Mouse (Mus musculus) limb, embryonic 15.5 days (tissue): ENCODE results near the gene Fblim1. TPM values are rescaled to one million over a fixed set of nuclear protein-coding genes. Genes with fewer than 3 reads are reported as not detected.

ENCODE experiments used
- ATAC-seq: fragments of 200-750 bp; cut with Nextera tagmentation; 2 replicates; pipeline ENCODE4 v1.8.0; 2017; ENCODE audit warnings: low read depth, moderate TSS enrichment; ENCODE audit not compliant: insufficient number of reproducible peaks, low FRiP score, low TSS enrichment
- H3K27ac ChIP-seq: fragments of 300-500 bp; sonication (generic); 2 replicates; pipeline ENCODE4 v1.5.1; 2015; ENCODE audit warnings: moderate library complexity, mild to moderate bottlenecking, inconsistent platforms
- H3K27me3 ChIP-seq: fragments of 300-500 bp; sonication (generic); 2 replicates; pipeline ENCODE4 v1.6.1; 2015; ENCODE audit warnings: inconsistent platforms
- H3K36me3 ChIP-seq: fragments of 300-500 bp; sonication (generic); 2 replicates; pipeline ENCODE4 v1.6.1; 2015; ENCODE audit warnings: inconsistent platforms
- H3K4me1 ChIP-seq: fragments of 300-500 bp; sonication (generic); 2 replicates; pipeline ENCODE4 v1.6.1; 2015; ENCODE audit warnings: inconsistent platforms
- H3K4me2 ChIP-seq: fragments of 300-500 bp; sonication (generic); 2 replicates; pipeline ENCODE4 v1.6.1; 2015; ENCODE audit warnings: mild to moderate bottlenecking, inconsistent platforms
- H3K4me3 ChIP-seq: fragments of 300-500 bp; sonication (generic); 2 replicates; pipeline ENCODE4 v1.5.1; 2015; ENCODE audit warnings: mild to moderate bottlenecking, inconsistent platforms
- H3K9ac ChIP-seq: fragments of 300-500 bp; sonication (generic); 2 replicates; pipeline ENCODE4 v1.6.1; 2015; ENCODE audit warnings: inconsistent platforms
- H3K9me3 ChIP-seq: fragments of 300-500 bp; sonication (generic); 2 replicates; pipeline ENCODE4 v1.6.1; 2016; ENCODE audit warnings: inconsistent platforms
- WGBS: fragments of 180-500 bp; shearing (Covaris S2); methylation state at CpG from one replicate; pipeline ENCODE4 v1.1.7; 2015; 5-methylcytosine and 5-hydroxymethylcytosine counted together
- polyA plus RNA-seq: library from polyadenylated mRNA; unstranded; fragments of >200 nt; fragmentation: Nextera tagmentation; extraction: Ambion mirVana; gene quantifications from 2 replicates; pipeline ENCODE4 v1.2.1, GENCODE M21; 2015

Gene Fblim1
- polyA plus RNA-seq, 1 experiment from 2014 or later = 29.3 TPM

GRCm38 (mm10) chr4:141609538-141609937 is 3.6 kb upstream of the Fblim1 start:
- H3K27me3 ChIP-seq = no peaks in the 10 kb centered on the region
- H3K4me1 ChIP-seq = peaks cover 13% of the 10 kb centered on the region
- H3K4me3 ChIP-seq = no peak overlapping the region
- WGBS = 51% methylated on average over 6 of the region's 6 CpGs
- no peaks in the 10 kb centered on the region for H3K9me3 ChIP-seq
- ATAC-seq = no peak
- no peaks in the 10 kb centered on the region for H3K36me3 ChIP-seq
- no peak overlapping the region for H3K4me2 ChIP-seq
- peak overlapping the region; percentile 35; the same call in 1 of the 2 replicates for H3K27ac ChIP-seq
- no peak overlapping the region for H3K9ac ChIP-seq

GRCm38 (mm10) chr4:141605421-141605820 is 475 bp downstream of the Fblim1 start:
- H3K27ac ChIP-seq = no peak overlapping the region
- no peaks in the 10 kb centered on the region for H3K27me3 ChIP-seq
- H3K4me2 ChIP-seq = no peak overlapping the region
- no peaks in the 10 kb centered on the region for H3K36me3 ChIP-seq
- peaks cover 23% of the 10 kb centered on the region for H3K4me1 ChIP-seq
- 83% methylated on average over 5 of the region's 5 CpGs for WGBS
- no peak overlapping the region for H3K9ac ChIP-seq
- ATAC-seq = no peak
- H3K4me3 ChIP-seq = no peak overlapping the region
- no peaks in the 10 kb centered on the region for H3K9me3 ChIP-seq

- no peak overlapping the region for H3K4me2 ChIP-seq
- H3K9me3 ChIP-seq = no peaks in the 10 kb centered on the region
- no peak overlapping the region for H3K4me3 ChIP-seq
- peaks cover 24% of the 10 kb centered on the region for H3K4me1 ChIP-seq
- WGBS = 36% methylated on average over 8 of the region's 8 CpGs
- H3K9ac ChIP-seq = no peak overlapping the region
- no peak for ATAC-seq
- no peaks in the 10 kb centered on the region for H3K36me3 ChIP-seq
- no peaks in the 10 kb centered on the region for H3K27me3 ChIP-seq
- peak overlapping the region; percentile 12; the same call in 1 of the 2 replicates for H3K27ac ChIP-seq
Measured at GRCm38 (mm10) chr4:141604493-141604892, 1.4 kb downstream of the Fblim1 start.

GRCm38 (mm10) chr4:141603921-141604320 is 2.0 kb downstream of the Fblim1 start:
- no peaks in the 10 kb centered on the region for H3K27me3 ChIP-seq
- 61% methylated on average over 4 of the region's 4 CpGs for WGBS
- H3K4me2 ChIP-seq = no peak overlapping the region
- no peaks in the 10 kb centered on the region for H3K9me3 ChIP-seq
- no peak overlapping the region for H3K4me3 ChIP-seq
- H3K27ac ChIP-seq = no peak overlapping the region
- H3K4me1 ChIP-seq = peaks cover 29% of the 10 kb centered on the region
- no peaks in the 10 kb centered on the region for H3K36me3 ChIP-seq
- no peak for ATAC-seq
- H3K9ac ChIP-seq = no peak overlapping the region

- no peak overlapping the region for H3K4me3 ChIP-seq
- H3K4me2 ChIP-seq = no peak overlapping the region
- H3K36me3 ChIP-seq = no peaks in the 10 kb centered on the region
- no peak overlapping the region for H3K27ac ChIP-seq
- 75% methylated on average over 11 of the region's 11 CpGs for WGBS
- no peaks in the 10 kb centered on the region for H3K27me3 ChIP-seq
- no peaks in the 10 kb centered on the region for H3K9me3 ChIP-seq
- no peak for ATAC-seq
- peaks cover 41% of the 10 kb centered on the region for H3K4me1 ChIP-seq
- H3K9ac ChIP-seq = no peak overlapping the region
Measured at GRCm38 (mm10) chr4:141602523-141603223, 3.2 kb downstream of the Fblim1 start.

- Histone ChIP-seq H3K9me3 (no peaks in the 10 kb centered on the region), H3K9ac (no peak overlapping the region), H3K4me1 (peaks cover 41% of the 10 kb centered on the region), H3K27ac (peak overlapping the region; percentile 27; the same call in 1 of the 2 replicates), H3K4me3 (no peak overlapping the region), H3K36me3 (no peaks in the 10 kb centered on the region), H3K27me3 (no peaks in the 10 kb centered on the region), H3K4me2 (no peak overlapping the region)
- no peak for ATAC-seq
- 74% methylated on average over 12 of the region's 12 CpGs for WGBS
Measured at GRCm38 (mm10) chr4:141601148-141601862, 4.6 kb downstream of the Fblim1 start.

GRCm38 (mm10) chr4:141600364-141600763 is 5.5 kb downstream of the Fblim1 start:
- H3K27ac ChIP-seq = peak overlapping the region; percentile 71; the same call in 1 of the 2 replicates

GRCm38 (mm10) chr4:141599251-141600141 is 6.4 kb downstream of the Fblim1 start:
- Histone ChIP-seq H3K4me3 (peak overlapping the region; percentile 61), H3K9ac (peak overlapping the region; percentile 57), H3K9me3 (no peaks in the 10 kb centered on the region), H3K4me2 (peak overlapping the region; percentile 98), H3K27me3 (no peaks in the 10 kb centered on the region), H3K27ac (peak overlapping the region; percentile 76), H3K36me3 (peaks cover 8% of the 10 kb centered on the region), H3K4me1 (peaks cover 40% of the 10 kb centered on the region)
- WGBS = under 1% methylated on average over 44 of the region's 57 CpGs
- ATAC-seq = 0 out of 2 replicates have a peak, but pooled peaks have one; percentile 8

More at GRCm38 (mm10) chr4:141600364-141600763, 5.5 kb downstream of the Fblim1 start:
- 33% methylated on average over 6 of the region's 6 CpGs for WGBS
- Histone ChIP-seq H3K9ac (no peak overlapping the region), H3K27me3 (no peaks in the 10 kb centered on the region), H3K4me2 (peak overlapping the region; percentile 98; the same call in 1 of the 2 replicates), H3K36me3 (no peaks in the 10 kb centered on the region), H3K4me1 (peaks cover 41% of the 10 kb centered on the region), H3K9me3 (no peaks in the 10 kb centered on the region), H3K4me3 (peak overlapping the region; percentile 61; the same call in 1 of the 2 replicates)
- no peak for ATAC-seq

GRCm38 (mm10) chr4:141598894-141599250 is 7.0 kb downstream of the Fblim1 start:
- H3K4me2 ChIP-seq = peak overlapping the region; percentile 98
- H3K4me3 ChIP-seq = peak overlapping the region; percentile 61
- peaks cover 34% of the 10 kb centered on the region for H3K4me1 ChIP-seq
- peaks cover 14% of the 10 kb centered on the region for H3K36me3 ChIP-seq
- ATAC-seq = no peak
- H3K27me3 ChIP-seq = no peaks in the 10 kb centered on the region
- 1% methylated on average over 9 of the region's 9 CpGs for WGBS
- H3K9me3 ChIP-seq = no peaks in the 10 kb centered on the region
- peak overlapping the region; percentile 57 for H3K9ac ChIP-seq
- H3K27ac ChIP-seq = peak overlapping the region; percentile 76

- no peak for ATAC-seq
- WGBS = 2% methylated on average over 18 of the region's 19 CpGs
- Histone ChIP-seq H3K27me3 (no peaks in the 10 kb centered on the region), H3K27ac (peak overlapping the region; percentile 76), H3K4me2 (peak overlapping the region; percentile 98), H3K4me3 (peak overlapping the region; percentile 61), H3K9ac (peak overlapping the region; percentile 37; the same call in 1 of the 2 replicates), H3K36me3 (peaks cover 16% of the 10 kb centered on the region), H3K9me3 (no peaks in the 10 kb centered on the region), H3K4me1 (peaks cover 33% of the 10 kb centered on the region)
Measured at GRCm38 (mm10) chr4:141598199-141598893, 7.5 kb downstream of the Fblim1 start.

- Histone ChIP-seq H3K9me3 (no peaks in the 10 kb centered on the region), H3K9ac (no peak overlapping the region), H3K27ac (no peak overlapping the region), H3K4me3 (no peak overlapping the region), H3K4me2 (no peak overlapping the region), H3K27me3 (no peaks in the 10 kb centered on the region), H3K4me1 (peaks cover 33% of the 10 kb centered on the region), H3K36me3 (peaks cover 27% of the 10 kb centered on the region)
- WGBS = 83% methylated on average over 8 of the region's 8 CpGs
- ATAC-seq = no peak
Measured at GRCm38 (mm10) chr4:141596700-141597328, 9.1 kb downstream of the Fblim1 start.
